Mouse (Mus musculus): ENCODE data around the gene Nf2. TPM values are rescaled to one million over a fixed set of nuclear protein-coding genes. Genes with fewer than 3 reads are reported as not detected.
A peak's percentile ranks its signal among the peaks of the same experiment; 100 is the strongest.
"Not testable (repeated sequence)": the region's sequence is repeated elsewhere in the genome, so short reads cannot be mapped to it uniquely, and the experiment has no call there.

Nf2 gene
- polyA plus RNA-seq, 1 experiment, result 51.1 TPM

GRCm38 (mm10) chr11:4823655-4824312, 25.6 kb downstream of the Nf2 start:
- TF ChIP-seq TCF12 (IDR thresholded peaks at IDR 0.05; ENCODE audit: insufficient read depth, poor library complexity, severe bottlenecking) (peak; percentile 17), E2F4 (IDR thresholded peaks at IDR 0.05; ENCODE audit: insufficient read depth) (no peak), POLR2AphosphoS2 (IDR thresholded peaks at IDR 0.05; ENCODE audit: insufficient read length, low read depth) (no peak), MYOG (IDR thresholded peaks at IDR 0.05; ENCODE audit: control insufficient read depth in 1 of 3, insufficient read depth in 1 of 3, insufficient read length in 2 of 3, low read depth in 2 of 3) (peak in 2 of 3 experiments; percentile 24 to 68), POLR2A (IDR thresholded peaks at IDR 0.05; ENCODE audit: insufficient read length, low read depth) (no peak), MYOD1 (IDR thresholded peaks at IDR 0.05; ENCODE audit: control insufficient read depth in 1 of 3, insufficient read length in 2 of 3, low read depth in 2 of 3) (peak in 2 of 3 experiments; percentile 58 to 89), TCF3 (IDR thresholded peaks at IDR 0.05; ENCODE audit: insufficient read length, low read depth) (no peak), SRF (IDR thresholded peaks at IDR 0.05; ENCODE audit: control insufficient read depth, insufficient read length, low read depth) (no peak), REST (IDR thresholded peaks at IDR 0.05; ENCODE audit: insufficient read depth, insufficient read length) (no peak), MAX (IDR thresholded peaks at IDR 0.05; ENCODE audit: low read depth) (no peak), CEBPB (IDR thresholded peaks at IDR 0.05; ENCODE audit: insufficient read depth, poor library complexity, severe bottlenecking) (no peak)
- H3K36me3 ChIP-seq (ENCODE audit: control insufficient read depth, insufficient read depth), result peaks cover 1% of the 10 kb centered on the region
- H3K4me2 ChIP-seq (ENCODE audit: low read depth), result no peak overlapping the region
- H3K79me2 ChIP-seq (ENCODE audit: control insufficient read depth, insufficient read depth), result peaks cover 15% of the 10 kb centered on the region
- H3K4me3 ChIP-seq, result no peak overlapping the region
- H3K27me3 ChIP-seq (ENCODE audit: control insufficient read depth, insufficient read depth, insufficient read length), result no peaks in the 10 kb centered on the region
- H3ac ChIP-seq (ENCODE audit: control insufficient read depth, insufficient read length), result no peak overlapping the region

DNA sequence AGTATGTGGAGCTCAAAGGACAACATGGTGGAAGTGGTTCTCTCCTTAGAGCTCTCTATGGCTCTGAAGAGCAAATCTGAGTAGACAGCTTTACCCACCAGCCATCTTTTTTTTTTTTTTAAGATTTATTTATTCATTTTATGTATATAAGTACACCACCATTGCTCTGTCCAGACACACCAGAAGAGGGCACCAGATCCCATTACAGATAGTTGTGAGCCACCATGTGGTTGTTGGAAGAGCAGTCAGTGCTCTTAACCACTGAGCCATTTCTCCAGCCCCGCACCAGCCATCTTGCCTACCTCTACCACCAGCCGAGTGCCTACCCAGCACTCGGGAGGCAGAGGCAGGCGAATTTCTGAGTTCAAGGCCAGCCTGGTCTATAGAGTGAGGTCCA, 26.9 kb downstream of the Nf2 start:
- H3K27me3 ChIP-seq (ENCODE audit: control insufficient read depth, insufficient read depth, insufficient read length); H3K4me2 ChIP-seq (ENCODE audit: low read depth); H3K36me3 ChIP-seq (ENCODE audit: control insufficient read depth, insufficient read depth); H3ac ChIP-seq (ENCODE audit: control insufficient read depth, insufficient read length); H3K79me2 ChIP-seq (ENCODE audit: control insufficient read depth, insufficient read depth); H3K4me3 ChIP-seq: not testable (repeated sequence)

- Histone ChIP-seq H3ac (ENCODE audit: control insufficient read depth, insufficient read length) (no peak overlapping the region), H3K79me2 (ENCODE audit: control insufficient read depth, insufficient read depth) (peaks cover 5% of the 10 kb centered on the region), H3K4me2 (ENCODE audit: low read depth) (no peak overlapping the region), H3K27me3 (ENCODE audit: control insufficient read depth, insufficient read depth, insufficient read length) (no peaks in the 10 kb centered on the region), H3K4me3 (no peak overlapping the region), H3K36me3 (ENCODE audit: control insufficient read depth, insufficient read depth) (peaks cover 12% of the 10 kb centered on the region)
- TF ChIP-seq REST (IDR thresholded peaks at IDR 0.05; ENCODE audit: insufficient read depth, insufficient read length), result no peak
- no peak for TF ChIP-seq TCF12 (IDR thresholded peaks at IDR 0.05; ENCODE audit: insufficient read depth, poor library complexity, severe bottlenecking)
- no peak for TF ChIP-seq POLR2A (IDR thresholded peaks at IDR 0.05; ENCODE audit: insufficient read length, low read depth)
- no peak for TF ChIP-seq TCF3 (IDR thresholded peaks at IDR 0.05; ENCODE audit: insufficient read length, low read depth)
- TF ChIP-seq MYOD1 (IDR thresholded peaks at IDR 0.05; ENCODE audit: control insufficient read depth in 1 of 3, insufficient read length in 2 of 3, low read depth in 2 of 3), result no peak
- no peak for TF ChIP-seq MAX (IDR thresholded peaks at IDR 0.05; ENCODE audit: low read depth)
Measured at GRCm38 (mm10) chr11:4821492-4822445, 27.6 kb downstream of the Nf2 start.

GRCm38 (mm10) chr11:4814507-4815450, 34.6 kb downstream of the Nf2 start:
- no peak overlapping the region for H3ac ChIP-seq (ENCODE audit: control insufficient read depth, insufficient read length)
- H3K36me3 ChIP-seq (ENCODE audit: control insufficient read depth, insufficient read depth), result peaks cover 25% of the 10 kb centered on the region
- TF ChIP-seq MYOG (IDR thresholded peaks at IDR 0.05; ENCODE audit: control insufficient read depth in 1 of 3, insufficient read depth in 1 of 3, insufficient read length in 2 of 3, low read depth in 2 of 3) (no peak), SRF (IDR thresholded peaks at IDR 0.05; ENCODE audit: control insufficient read depth, insufficient read length, low read depth) (no peak), POLR2A (IDR thresholded peaks at IDR 0.05; ENCODE audit: insufficient read length, low read depth) (no peak), POLR2AphosphoS2 (IDR thresholded peaks at IDR 0.05; ENCODE audit: insufficient read length, low read depth) (no peak), TCF3 (IDR thresholded peaks at IDR 0.05; ENCODE audit: insufficient read length, low read depth) (no peak), E2F4 (IDR thresholded peaks at IDR 0.05; ENCODE audit: insufficient read depth) (no peak), MAX (IDR thresholded peaks at IDR 0.05; ENCODE audit: low read depth) (no peak), TCF12 (IDR thresholded peaks at IDR 0.05; ENCODE audit: insufficient read depth, poor library complexity, severe bottlenecking) (no peak), MYOD1 (IDR thresholded peaks at IDR 0.05; ENCODE audit: control insufficient read depth in 1 of 3, insufficient read length in 2 of 3, low read depth in 2 of 3) (no peak), CEBPB (IDR thresholded peaks at IDR 0.05; ENCODE audit: insufficient read depth, poor library complexity, severe bottlenecking) (no peak), REST (IDR thresholded peaks at IDR 0.05; ENCODE audit: insufficient read depth, insufficient read length) (no peak), USF1 (IDR thresholded peaks at IDR 0.05; ENCODE audit: low read depth) (no peak)
- no peaks in the 10 kb centered on the region for H3K79me2 ChIP-seq (ENCODE audit: control insufficient read depth, insufficient read depth)
- H3K27me3 ChIP-seq (ENCODE audit: control insufficient read depth, insufficient read depth, insufficient read length), result no peaks in the 10 kb centered on the region
- no peak overlapping the region for H3K4me2 ChIP-seq (ENCODE audit: low read depth)
- no peak overlapping the region for H3K4me3 ChIP-seq

Measured in myocyte (in vitro differentiated cells).